Mouse (Mus musculus): ENCODE measurements around the gene Ssr2. TPM values are rescaled to one million over a fixed set of nuclear protein-coding genes. Genes with fewer than 3 reads are reported as not detected.

Gene Ssr2
- polyA plus RNA-seq, 1 experiment from 2014 or later: 260 TPM

- no peak overlapping the region for H3K9ac ChIP-seq (ENCODE audit: low read depth, low read length)
- H3K4me3 ChIP-seq (ENCODE audit: low read length): no peak overlapping the region
- H3K27ac ChIP-seq (ENCODE audit: low read depth, low read length): no peak overlapping the region
- no peaks in the 10 kb centered on the region for H3K9me3 ChIP-seq (ENCODE audit: control insufficient read depth, low read length)
- no peak for ATAC-seq (ENCODE audit: low FRiP score, low TSS enrichment)
- WGBS: 73% methylated on average over 6 of the region's 6 CpGs
- no peaks in the 10 kb centered on the region for H3K27me3 ChIP-seq (ENCODE audit: control insufficient read depth, insufficient read depth, low read length)
- peaks cover 5% of the 10 kb centered on the region for H3K4me1 ChIP-seq (ENCODE audit: control insufficient read depth, insufficient read depth, low read length)
- 0 out of 2 replicates have a peak, but pooled peaks cover 2% of the 10 kb centered on the region for H3K36me3 ChIP-seq (ENCODE audit: control insufficient read depth, insufficient read depth, low read length)
- H3K4me2 ChIP-seq (replicated peaks; ENCODE audit: low read depth, low read length): no peak overlapping the region
These were observed 28.8 kb upstream of the Ssr2 start for GRCm38 (mm10) chr3:88546674-88547418.

GRCm38 (mm10) chr3:88548180-88548917 is 27.3 kb upstream of the Ssr2 start, which contains the start of gene Rab25:
Gene Rab25 (minus strand): TSS chr3:88548300.
- H3K9ac ChIP-seq (ENCODE audit: low read depth, low read length): no peak within 1 kb of the TSS
- 51% methylated on average over 18 of the region's 18 CpGs for WGBS
- ATAC-seq (ENCODE audit: low FRiP score, low TSS enrichment): no peak
- 0 out of 2 replicates have a peak, but pooled peaks cover 2% of the 10 kb centered on the region for H3K36me3 ChIP-seq (ENCODE audit: control insufficient read depth, insufficient read depth, low read length)
- 0 out of 2 replicates have a peak within 1 kb of the TSS, but pooled peaks have one; percentile 1 for H3K4me3 ChIP-seq (ENCODE audit: low read length)
- H3K27me3 ChIP-seq (ENCODE audit: control insufficient read depth, insufficient read depth, low read length): no peaks in the 10 kb centered on the region
- H3K4me1 ChIP-seq (ENCODE audit: control insufficient read depth, insufficient read depth, low read length): peaks cover 7% of the 10 kb centered on the region
- H3K4me2 ChIP-seq (replicated peaks; ENCODE audit: low read depth, low read length): peak within 1 kb of the TSS; percentile 21; the same call in 1 of the 2 replicates
- H3K27ac ChIP-seq (ENCODE audit: low read depth, low read length): 0 out of 2 replicates have a peak within 1 kb of the TSS, but pooled peaks have one; percentile 15
- H3K9me3 ChIP-seq (ENCODE audit: control insufficient read depth, low read length): no peaks in the 10 kb centered on the region

GRCm38 (mm10) chr3:88551586-88551985 is 24.1 kb upstream of the Ssr2 start:
- no peaks in the 10 kb centered on the region for H3K27me3 ChIP-seq (ENCODE audit: control insufficient read depth, insufficient read depth, low read length)
- H3K4me2 ChIP-seq (replicated peaks; ENCODE audit: low read depth, low read length): peak overlapping the region; percentile 73
- H3K4me1 ChIP-seq (ENCODE audit: control insufficient read depth, insufficient read depth, low read length): peaks cover 19% of the 10 kb centered on the region
- H3K4me3 ChIP-seq (ENCODE audit: low read length): no peak overlapping the region; the same call in 1 of the 2 replicates
- peaks cover 13% of the 10 kb centered on the region for H3K36me3 ChIP-seq (ENCODE audit: control insufficient read depth, insufficient read depth, low read length)
- H3K9me3 ChIP-seq (ENCODE audit: control insufficient read depth, low read length): no peaks in the 10 kb centered on the region
- H3K9ac ChIP-seq (ENCODE audit: low read depth, low read length): peak overlapping the region; percentile 51; the same call in 1 of the 2 replicates
- WGBS: 75% methylated on average over 4 of the region's 4 CpGs
- ATAC-seq (ENCODE audit: low FRiP score, low TSS enrichment): no peak
- no peak overlapping the region for H3K27ac ChIP-seq (ENCODE audit: low read depth, low read length)

- no peak for ATAC-seq (ENCODE audit: low FRiP score, low TSS enrichment)
- Histone ChIP-seq H3K36me3 (ENCODE audit: control insufficient read depth, insufficient read depth, low read length) (peaks cover 19% of the 10 kb centered on the region), H3K27ac (ENCODE audit: low read depth, low read length) (peak overlapping the region; percentile 37; the same call in 1 of the 2 replicates), H3K9ac (ENCODE audit: low read depth, low read length) (peak overlapping the region; percentile 51), H3K9me3 (ENCODE audit: control insufficient read depth, low read length) (no peaks in the 10 kb centered on the region), H3K4me1 (ENCODE audit: control insufficient read depth, insufficient read depth, low read length) (peaks cover 19% of the 10 kb centered on the region), H3K4me3 (ENCODE audit: low read length) (peak overlapping the region; percentile 70), H3K4me2 (replicated peaks; ENCODE audit: low read depth, low read length) (peak overlapping the region; percentile 73), H3K27me3 (ENCODE audit: control insufficient read depth, insufficient read depth, low read length) (no peaks in the 10 kb centered on the region)
- WGBS: 25% methylated on average over 16 of the region's 16 CpGs
These were observed 23.5 kb upstream of the Ssr2 start for GRCm38 (mm10) chr3:88552082-88552645.

GRCm38 (mm10) chr3:88552676-88553524 is 22.8 kb upstream of the Ssr2 start, which contains the start of gene Lamtor2:
Gene Lamtor2 (minus strand): TSS chr3:88553074.
- peak; percentile 89 for ATAC-seq (ENCODE audit: low FRiP score, low TSS enrichment)
- Histone ChIP-seq H3K36me3 (ENCODE audit: control insufficient read depth, insufficient read depth, low read length) (peaks cover 26% of the 10 kb centered on the region), H3K4me2 (replicated peaks; ENCODE audit: low read depth, low read length) (peak within 1 kb of the TSS; percentile 78), H3K27me3 (ENCODE audit: control insufficient read depth, insufficient read depth, low read length) (no peaks in the 10 kb centered on the region), H3K27ac (ENCODE audit: low read depth, low read length) (peak within 1 kb of the TSS; percentile 98), H3K9ac (ENCODE audit: low read depth, low read length) (peak within 1 kb of the TSS; percentile 88), H3K4me3 (ENCODE audit: low read length) (peak within 1 kb of the TSS; percentile 70), H3K9me3 (ENCODE audit: control insufficient read depth, low read length) (no peaks in the 10 kb centered on the region), H3K4me1 (ENCODE audit: control insufficient read depth, insufficient read depth, low read length) (peaks cover 19% of the 10 kb centered on the region)
- under 1% methylated on average over 48 of the region's 48 CpGs for WGBS

GRCm38 (mm10) chr3:88553525-88553879 is 22.2 kb upstream of the Ssr2 start, which contains the start of gene Ubqln4:
Gene Ubqln4 (plus strand): TSS chr3:88553758.
- H3K27me3 ChIP-seq (ENCODE audit: control insufficient read depth, insufficient read depth, low read length): no peaks in the 10 kb centered on the region
- WGBS: 0% methylated on average over 32 of the region's 37 CpGs
- peak; percentile 90 for ATAC-seq (ENCODE audit: low FRiP score, low TSS enrichment)
- H3K4me3 ChIP-seq (ENCODE audit: low read length): peak within 1 kb of the TSS; percentile 70
- H3K36me3 ChIP-seq (ENCODE audit: control insufficient read depth, insufficient read depth, low read length): peaks cover 32% of the 10 kb centered on the region
- peak within 1 kb of the TSS; percentile 78 for H3K4me2 ChIP-seq (replicated peaks; ENCODE audit: low read depth, low read length)
- no peaks in the 10 kb centered on the region for H3K9me3 ChIP-seq (ENCODE audit: control insufficient read depth, low read length)
- peak within 1 kb of the TSS; percentile 98 for H3K27ac ChIP-seq (ENCODE audit: low read depth, low read length)
- peak within 1 kb of the TSS; percentile 88 for H3K9ac ChIP-seq (ENCODE audit: low read depth, low read length)
- peaks cover 19% of the 10 kb centered on the region for H3K4me1 ChIP-seq (ENCODE audit: control insufficient read depth, insufficient read depth, low read length)

GRCm38 (mm10) chr3:88553880-88554586 is 21.6 kb upstream of the Ssr2 start:
- peak; percentile 67 for ATAC-seq (ENCODE audit: low FRiP score, low TSS enrichment)
- peak overlapping the region; percentile 98 for H3K27ac ChIP-seq (ENCODE audit: low read depth, low read length)
- H3K36me3 ChIP-seq (ENCODE audit: control insufficient read depth, insufficient read depth, low read length): peaks cover 37% of the 10 kb centered on the region
- H3K4me2 ChIP-seq (replicated peaks; ENCODE audit: low read depth, low read length): peak overlapping the region; percentile 78
- H3K9me3 ChIP-seq (ENCODE audit: control insufficient read depth, low read length): no peaks in the 10 kb centered on the region
- peaks cover 19% of the 10 kb centered on the region for H3K4me1 ChIP-seq (ENCODE audit: control insufficient read depth, insufficient read depth, low read length)
- H3K9ac ChIP-seq (ENCODE audit: low read depth, low read length): peak overlapping the region; percentile 88
- under 1% methylated on average over 39 of the region's 41 CpGs for WGBS
- H3K27me3 ChIP-seq (ENCODE audit: control insufficient read depth, insufficient read depth, low read length): no peaks in the 10 kb centered on the region
- H3K4me3 ChIP-seq (ENCODE audit: low read length): peak overlapping the region; percentile 70

All from kidney, embryonic 14.5 days (tissue).